Mouse (Mus musculus) olfactory bulb, adult 2 months (tissue): Measurements from ENCODE around the gene Glt8d2.

Experiments used
- CTCF ChIP-seq: fragments of 200-500 bp; IDR thresholded peaks from 2 replicates; pipeline ENCODE4 v1.5.1; 2012; ENCODE audit warnings: low read depth, mild to moderate bottlenecking, low read length, moderate library complexity; ENCODE audit not compliant: insufficient read depth
- POLR2A ChIP-seq: fragments of 200-500 bp; IDR thresholded peaks from 2 replicates; pipeline ENCODE4 v1.6.1; 2012; ENCODE audit warnings: mild to moderate bottlenecking, low read depth, low read length, moderate library complexity; ENCODE audit not compliant: insufficient read depth

- TF ChIP-seq POLR2A (no peak), CTCF (no peak)
Observed at GRCm38 (mm10) chr10:82696453-82697079, 6.1 kb upstream of the Glt8d2 start.
